Mouse (Mus musculus): ENCODE results near the gene Gm21987. TPM values are rescaled to one million over a fixed set of nuclear protein-coding genes. Genes with fewer than 3 reads are reported as not detected.

Gene Gm21987
- not detected in 2 replicates for polyA plus RNA-seq (2015; fragmentation: Nextera tagmentation; extraction: Ambion mirVana)

- Histone ChIP-seq H3K27ac (peak within 1 kb of the TSS; percentile 88), H3K36me3 (peaks cover 28% of the 10 kb centered on the region), H3K4me1 (replicated peaks) (peaks cover 16% of the 10 kb centered on the region), H3K27me3 (no peaks in the 10 kb centered on the region), H3K9ac (peak within 1 kb of the TSS; percentile 87), H3K4me3 (peak within 1 kb of the TSS; percentile 75), H3K4me2 (peak within 1 kb of the TSS; percentile 78), H3K9me3 (no peaks in the 10 kb centered on the region)
- 4% methylated on average over 35 of the region's 35 CpGs for WGBS
- ATAC-seq (ENCODE audit: low FRiP score): peak; percentile 97
These were observed at the start of gene Gm21987, which contains the start of gene Cox17 for GRCm38 (mm10) chr16:38346529-38347325. Gm21987 (plus strand) TSS chr16:38347040. Cox17 (plus strand) TSS chr16:38346991.

GRCm38 (mm10) chr16:38298410-38298809 lies 48.4 kb upstream of the Gm21987 start:
- Histone ChIP-seq H3K36me3 (no peaks in the 10 kb centered on the region), H3K4me3 (no peak overlapping the region), H3K4me2 (no peak overlapping the region), H3K4me1 (replicated peaks) (no peaks in the 10 kb centered on the region), H3K9me3 (no peaks in the 10 kb centered on the region), H3K27ac (no peak overlapping the region), H3K27me3 (no peaks in the 10 kb centered on the region), H3K9ac (no peak overlapping the region)
- WGBS: 92% methylated on average over 6 of the region's 6 CpGs
- no peak for ATAC-seq (ENCODE audit: low FRiP score)

GRCm38 (mm10) chr16:38302367-38302766 lies 44.5 kb upstream of the Gm21987 start:
- H3K9ac ChIP-seq: no peak overlapping the region
- H3K4me1 ChIP-seq (replicated peaks): peaks cover 9% of the 10 kb centered on the region
- H3K27ac ChIP-seq: no peak overlapping the region
- H3K4me3 ChIP-seq: no peak overlapping the region
- WGBS: 92% methylated on average over 13 of the region's 13 CpGs
- H3K36me3 ChIP-seq: no peaks in the 10 kb centered on the region
- no peak overlapping the region for H3K4me2 ChIP-seq
- ATAC-seq (ENCODE audit: low FRiP score): no peak
- H3K27me3 ChIP-seq: no peaks in the 10 kb centered on the region
- no peaks in the 10 kb centered on the region for H3K9me3 ChIP-seq

- peaks cover 18% of the 10 kb centered on the region for H3K4me1 ChIP-seq (replicated peaks)
- WGBS: 80% methylated on average over 17 of the region's 17 CpGs
- no peak for ATAC-seq (ENCODE audit: low FRiP score)
- no peaks in the 10 kb centered on the region for H3K27me3 ChIP-seq
- H3K36me3 ChIP-seq: no peaks in the 10 kb centered on the region
- H3K4me2 ChIP-seq: no peak overlapping the region
- H3K9me3 ChIP-seq: no peaks in the 10 kb centered on the region
- no peak overlapping the region for H3K27ac ChIP-seq
- H3K9ac ChIP-seq: no peak overlapping the region
- H3K4me3 ChIP-seq: no peak overlapping the region
These were observed 42.2 kb upstream of the Gm21987 start for GRCm38 (mm10) chr16:38304460-38305194.

GRCm38 (mm10) chr16:38306571-38307220 lies 40.1 kb upstream of the Gm21987 start:
- Histone ChIP-seq H3K4me1 (replicated peaks) (peaks cover 18% of the 10 kb centered on the region), H3K9me3 (no peaks in the 10 kb centered on the region), H3K36me3 (no peaks in the 10 kb centered on the region), H3K4me3 (no peak overlapping the region), H3K27ac (no peak overlapping the region), H3K4me2 (no peak overlapping the region), H3K27me3 (no peaks in the 10 kb centered on the region), H3K9ac (no peak overlapping the region)
- ATAC-seq (ENCODE audit: low FRiP score): peak; percentile 54; the same call in 1 of the 2 replicates
- WGBS: 50% methylated on average over 18 of the region's 18 CpGs

- Histone ChIP-seq H3K4me1 (replicated peaks) (peaks cover 18% of the 10 kb centered on the region), H3K9ac (no peak overlapping the region), H3K4me2 (no peak overlapping the region), H3K9me3 (no peaks in the 10 kb centered on the region), H3K27ac (no peak overlapping the region), H3K36me3 (no peaks in the 10 kb centered on the region), H3K27me3 (no peaks in the 10 kb centered on the region), H3K4me3 (no peak overlapping the region)
- 25% methylated on average over 5 of the region's 5 CpGs for WGBS
- 0 out of 2 replicates have a peak, but pooled peaks have one; percentile 52 for ATAC-seq (ENCODE audit: low FRiP score)
These were observed 39.6 kb upstream of the Gm21987 start for GRCm38 (mm10) chr16:38307221-38307605.

GRCm38 (mm10) chr16:38307651-38308050 lies 39.2 kb upstream of the Gm21987 start:
- Histone ChIP-seq H3K4me3 (no peak overlapping the region), H3K9ac (peak overlapping the region; percentile 46; the same call in 1 of the 2 replicates), H3K27me3 (no peaks in the 10 kb centered on the region), H3K4me2 (0 out of 2 replicates have a peak overlapping the region, but pooled peaks have one; percentile 8), H3K4me1 (replicated peaks) (peaks cover 18% of the 10 kb centered on the region), H3K9me3 (no peaks in the 10 kb centered on the region), H3K36me3 (no peaks in the 10 kb centered on the region), H3K27ac (no peak overlapping the region)
- ATAC-seq (ENCODE audit: low FRiP score): no peak
- WGBS: 53% methylated on average over 7 of the region's 7 CpGs

GRCm38 (mm10) chr16:38308195-38308594 lies 38.6 kb upstream of the Gm21987 start:
- WGBS: 66% methylated on average over 11 of the region's 11 CpGs
- Histone ChIP-seq H3K36me3 (no peaks in the 10 kb centered on the region), H3K9ac (peak overlapping the region; percentile 46; the same call in 1 of the 2 replicates), H3K4me2 (0 out of 2 replicates have a peak overlapping the region, but pooled peaks have one; percentile 8), H3K27me3 (no peaks in the 10 kb centered on the region), H3K4me1 (replicated peaks) (peaks cover 18% of the 10 kb centered on the region), H3K4me3 (no peak overlapping the region), H3K9me3 (no peaks in the 10 kb centered on the region), H3K27ac (no peak overlapping the region)
- ATAC-seq (ENCODE audit: low FRiP score): no peak

GRCm38 (mm10) chr16:38318492-38318891 lies 28.3 kb upstream of the Gm21987 start:
- no peak for ATAC-seq (ENCODE audit: low FRiP score)
- no peak overlapping the region for H3K4me2 ChIP-seq
- H3K36me3 ChIP-seq: no peaks in the 10 kb centered on the region
- WGBS: 82% methylated on average over 9 of the region's 9 CpGs
- no peaks in the 10 kb centered on the region for H3K4me1 ChIP-seq (replicated peaks)
- H3K27me3 ChIP-seq: no peaks in the 10 kb centered on the region
- H3K9me3 ChIP-seq: no peaks in the 10 kb centered on the region
- no peak overlapping the region for H3K9ac ChIP-seq
- H3K27ac ChIP-seq: no peak overlapping the region
- no peak overlapping the region for H3K4me3 ChIP-seq

GRCm38 (mm10) chr16:38319087-38319486 lies 27.8 kb upstream of the Gm21987 start:
- WGBS: 92% methylated on average over 4 of the region's 4 CpGs
- Histone ChIP-seq H3K36me3 (no peaks in the 10 kb centered on the region), H3K4me2 (no peak overlapping the region), H3K9me3 (no peaks in the 10 kb centered on the region), H3K27ac (no peak overlapping the region), H3K27me3 (no peaks in the 10 kb centered on the region), H3K9ac (no peak overlapping the region), H3K4me1 (replicated peaks) (no peaks in the 10 kb centered on the region), H3K4me3 (no peak overlapping the region)
- no peak for ATAC-seq (ENCODE audit: low FRiP score)

- peak; percentile 54; the same call in 1 of the 2 replicates for ATAC-seq (ENCODE audit: low FRiP score)
- H3K4me1 ChIP-seq (replicated peaks): no peaks in the 10 kb centered on the region
- H3K27ac ChIP-seq: no peak overlapping the region
- peak overlapping the region; percentile 48 for H3K4me2 ChIP-seq
- peak overlapping the region; percentile 49; the same call in 1 of the 2 replicates for H3K9ac ChIP-seq
- WGBS: 32% methylated on average over 17 of the region's 17 CpGs
- no peaks in the 10 kb centered on the region for H3K36me3 ChIP-seq
- H3K9me3 ChIP-seq: no peaks in the 10 kb centered on the region
- no peaks in the 10 kb centered on the region for H3K27me3 ChIP-seq
- H3K4me3 ChIP-seq: peak overlapping the region; percentile 25; the same call in 1 of the 2 replicates
These were observed 25.3 kb upstream of the Gm21987 start for GRCm38 (mm10) chr16:38321452-38321935.

GRCm38 (mm10) chr16:38324311-38324710 lies 22.5 kb upstream of the Gm21987 start:
- Histone ChIP-seq H3K36me3 (no peaks in the 10 kb centered on the region), H3K9ac (no peak overlapping the region), H3K4me1 (replicated peaks) (no peaks in the 10 kb centered on the region), H3K27ac (no peak overlapping the region), H3K4me2 (no peak overlapping the region), H3K9me3 (no peaks in the 10 kb centered on the region), H3K27me3 (no peaks in the 10 kb centered on the region), H3K4me3 (no peak overlapping the region)
- 91% methylated on average over 15 of the region's 15 CpGs for WGBS
- no peak for ATAC-seq (ENCODE audit: low FRiP score)
